Mouse (Mus musculus) MEL (cell line): ENCODE results near the gene Ltbp2. TPM values are rescaled to one million over a fixed set of nuclear protein-coding genes. Genes with fewer than 3 reads are reported as not detected.

ENCODE experiments used
- DNase-seq: peaks from one replicate; pipeline ENCODE4 v3.0.0; 2011; ENCODE audit warnings: low read depth, low spot score
- H3K27ac ChIP-seq: 2 replicates; pipeline ENCODE4 v1.5.1; 2012; ENCODE audit warnings: low read depth, mild to moderate bottlenecking, control low read depth, low read length, moderate library complexity; ENCODE audit not compliant: control insufficient read depth
- H3K27me3 ChIP-seq, 2 experiments: fragments of 150-350 bp in 1 of 2; sonication (generic) in 1 of 2; 2 replicates each; pipeline ENCODE4 v1.6.1; 2012; ENCODE audit warnings: low read length in 2 of 2, mild to moderate bottlenecking in 2 of 2, improper control_type of control experiment in 1 of 2, moderate library complexity in 1 of 2; ENCODE audit not compliant: insufficient read depth in 2 of 2, control insufficient read depth in 1 of 2
- H3K36me3 ChIP-seq, 2 experiments: 2 replicates each; pipeline ENCODE4 v1.6.1; 2012 to 2014; ENCODE audit warnings: low read length in 2 of 2, improper control_type of control experiment in 1 of 2, inconsistent platforms in 1 of 2, mild to moderate bottlenecking in 1 of 2; ENCODE audit not compliant: insufficient read depth in 2 of 2, control insufficient read depth in 1 of 2
- H3K4me1 ChIP-seq, 2 experiments: fragments of 150-350 bp in 1 of 2; sonication (generic) in 1 of 2; 2 replicates each; pipeline ENCODE4 v1.6.1; 2012; ENCODE audit warnings: low read length in 2 of 2, improper control_type of control experiment in 1 of 2, mild to moderate bottlenecking in 1 of 2; ENCODE audit not compliant: insufficient read depth in 2 of 2, control insufficient read depth in 1 of 2
- H3K4me3 ChIP-seq, 2 experiments: fragments of 150-350 bp in 1 of 2; sonication (generic) in 1 of 2; 2 replicates each; pipeline ENCODE4 v1.5.1; 2012; ENCODE audit warnings: low read depth in 2 of 2, low read length in 2 of 2, mild to moderate bottlenecking in 2 of 2, moderate library complexity in 2 of 2, control low read depth in 1 of 2, improper control_type of control experiment in 1 of 2; ENCODE audit not compliant: control insufficient read depth in 1 of 2, insufficient read depth in 1 of 2
- H3K79me2 ChIP-seq: 2 replicates; pipeline ENCODE4 v1.6.1; 2012; ENCODE audit warnings: mild to moderate bottlenecking, low read length, moderate library complexity; ENCODE audit not compliant: control insufficient read depth, poor library complexity, insufficient read depth
- H3K9ac ChIP-seq: 2 replicates; pipeline ENCODE4 v1.6.1; 2012; ENCODE audit warnings: low read depth, mild to moderate bottlenecking, control low read depth, low read length, moderate library complexity; ENCODE audit not compliant: control insufficient read depth, poor library complexity, severe bottlenecking
- H3K9me3 ChIP-seq: fragments of 150-350 bp; sonication (generic); replicated peaks from 2 replicates; pipeline ENCODE4 v1.6.1; 2012; ENCODE audit warnings: mild to moderate bottlenecking, low read length, improper control_type of control experiment, moderate library complexity; ENCODE audit not compliant: insufficient read depth
- ELF1 ChIP-seq: IDR thresholded peaks from 2 replicates; pipeline ENCODE4 v1.6.1; 2014; ENCODE audit warnings: low read depth, mild to moderate bottlenecking, inconsistent platforms, low read length, improper control_type of control experiment, moderate library complexity
- EP300 ChIP-seq, 2 experiments: IDR thresholded peaks; 2 replicates each; pipeline ENCODE4 v1.6.1; 2011; ENCODE audit warnings: improper control_type of control experiment in 2 of 2, low read length in 2 of 2, low read depth in 1 of 2, mild to moderate bottlenecking in 1 of 2
- GABPA ChIP-seq: IDR thresholded peaks from 2 replicates; pipeline ENCODE4 v1.6.1; 2012; ENCODE audit warnings: low read depth, mild to moderate bottlenecking, inconsistent platforms, low read length, improper control_type of control experiment, moderate library complexity
- GATA1 ChIP-seq: IDR thresholded peaks from 2 replicates; pipeline ENCODE4 v1.6.1; 2011; ENCODE audit warnings: low read depth, low read length, improper control_type of control experiment
- HCFC1 ChIP-seq: IDR thresholded peaks from 2 replicates; pipeline ENCODE4 v1.6.1; 2012; ENCODE audit warnings: low read depth, mild to moderate bottlenecking, inconsistent platforms, low read length, improper control_type of control experiment, moderate library complexity
- MAFK ChIP-seq: IDR thresholded peaks from 2 replicates; pipeline ENCODE4 v1.6.1; 2011; ENCODE audit warnings: low read depth, mild to moderate bottlenecking, low read length, improper control_type of control experiment, borderline replicate concordance
- MAX ChIP-seq: IDR thresholded peaks from 2 replicates; pipeline ENCODE4 v1.6.1; 2011; ENCODE audit warnings: low read length, improper control_type of control experiment
- MXI1 ChIP-seq: IDR thresholded peaks from 2 replicates; pipeline ENCODE4 v1.6.1; 2011; ENCODE audit warnings: mild to moderate bottlenecking, low read depth, low read length, improper control_type of control experiment
- NELFE ChIP-seq: IDR thresholded peaks from 2 replicates; pipeline ENCODE4 v1.6.1; 2011; ENCODE audit warnings: low read depth, low read length, improper control_type of control experiment
- SMC3 ChIP-seq: IDR thresholded peaks from 2 replicates; pipeline ENCODE4 v1.6.1; 2011; ENCODE audit warnings: low read depth, low read length, improper control_type of control experiment
- TAL1 ChIP-seq: IDR thresholded peaks from 2 replicates; pipeline ENCODE4 v1.6.1; 2012; ENCODE audit warnings: mild to moderate bottlenecking, inconsistent platforms, low read length, moderate library complexity, mixed read lengths
- ZKSCAN1 ChIP-seq: IDR thresholded peaks from 2 replicates; pipeline ENCODE4 v1.6.1; 2012; ENCODE audit warnings: low read depth, mild to moderate bottlenecking, inconsistent platforms, low read length, improper control_type of control experiment, moderate library complexity
- ZNF384 ChIP-seq: IDR thresholded peaks from 2 replicates; pipeline ENCODE4 v1.6.1; 2012; ENCODE audit warnings: low read depth, mild to moderate bottlenecking, inconsistent platforms, low read length, improper control_type of control experiment
- polyA plus RNA-seq, 2 experiments: library from polyadenylated mRNA; stranded (reverse) in 1 of 2; unstranded in 1 of 2; fragments of >175 nt in 1 of 2; fragments of >200 nt in 1 of 2; gene quantifications; 2 replicates each; pipeline versions ENCODE4 v1.2.1 to v1.2.4; 2012; ENCODE audit warnings: low replicate concordance in 2 of 2, low read depth in 1 of 2; ENCODE audit not compliant: insufficient read length in 2 of 2, insufficient read depth in 1 of 2, missing spikeins in 1 of 2
- total RNA-seq: library from RNA; depleted of rRNA; stranded (reverse); fragments of 300-350 nt; gene quantifications from 2 replicates; pipeline ENCODE4 v1.2.3, GENCODE M21; 2012; rRNA removed

Ltbp2 gene
- total and polyA plus RNA-seq, 3 experiments, result 0.01 to 0.08 TPM; not detected in 1

DNA sequence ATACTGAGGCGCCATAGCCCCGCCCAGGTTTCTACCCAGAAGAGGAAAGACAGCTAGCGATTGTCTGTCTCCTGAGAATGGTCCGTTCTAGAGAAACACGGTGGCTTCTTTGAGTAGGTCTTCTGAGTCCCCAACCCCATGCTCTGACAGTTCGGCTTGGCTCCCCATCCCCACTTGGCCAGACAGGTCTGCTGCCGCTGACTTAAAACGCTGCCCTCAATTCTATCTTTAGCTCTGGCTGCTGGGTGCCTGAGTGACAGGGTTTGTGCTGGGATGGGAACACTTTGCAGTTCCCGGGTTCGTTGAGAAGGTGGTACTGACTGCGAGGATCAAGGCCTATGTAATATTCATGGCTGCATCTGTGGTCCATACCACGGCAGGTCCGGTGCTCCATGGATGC, 143.0 kb downstream of the Ltbp2 start:
- no peak overlapping the region for H3K4me3 ChIP-seq
- no peaks in the 10 kb centered on the region for H3K9me3 ChIP-seq
- peaks cover 4 to 6% of the 10 kb centered on the region in 2 experiments; a peak in 3 of 4 replicates for H3K27me3 ChIP-seq
- H3K9ac ChIP-seq, result no peak overlapping the region
- H3K79me2 ChIP-seq, result no peaks in the 10 kb centered on the region
- no peak for DNase-seq
- H3K27ac ChIP-seq, result no peak overlapping the region
- no peaks in the 10 kb centered on the region for H3K36me3 ChIP-seq
- TF ChIP-seq MAFK (no peak), ZNF384 (no peak), NELFE (no peak), MXI1 (no peak), GATA1 (no peak), MAX (no peak), ELF1 (no peak), TAL1 (no peak; the same call in 1 of the 2 replicates), HCFC1 (no peak), SMC3 (no peak), GABPA (no peak), ZKSCAN1 (no peak), EP300 (IDR thresholded peaks at IDR 0.05; ENCODE audit: low read depth in 1 of 2, low read length in 2 of 2) (no peak)
- no peaks in the 10 kb centered on the region for H3K4me1 ChIP-seq

Other genes starting within 250 kb of the Ltbp2 start
- gene Vrtn, start 235.5 kb downstream of the Ltbp2 start, total RNA-seq, result not detected in 2 replicates
- gene Vrtn, start 235.5 kb downstream of the Ltbp2 start, polyA plus RNA-seq, result not detected
- gene Syndig1l, start 177.7 kb downstream of the Ltbp2 start, total RNA-seq, result not detected in 2 replicates
- not detected for gene Syndig1l, start 177.7 kb downstream of the Ltbp2 start, polyA plus RNA-seq
- 45.2 and 48.9 TPM in 2 replicates for gene Npc2, start 103.4 kb downstream of the Ltbp2 start, total RNA-seq
- gene Npc2, start 103.4 kb downstream of the Ltbp2 start, polyA plus RNA-seq, result 10 to 100 TPM in 1 of 2 experiments, not detected in 1; 63.1 TPM
- 60.4 and 70.6 TPM in 2 replicates for gene Isca2, start 103.3 kb downstream of the Ltbp2 start, total RNA-seq
- 10 to 100 TPM in 1 of 2 experiments, not detected in 1; 71.1 TPM for gene Isca2, start 103.3 kb downstream of the Ltbp2 start, polyA plus RNA-seq
- 210 and 250 TPM in 2 replicates for gene Fcf1, start 94.4 kb upstream of the Ltbp2 start, total RNA-seq
- 100 to 1,000 TPM in 1 of 2 experiments, not detected in 1; 172 TPM for gene Fcf1, start 94.4 kb upstream of the Ltbp2 start, polyA plus RNA-seq
- gene Arel1, start 94.4 kb upstream of the Ltbp2 start, total RNA-seq, result 37.9 and 45.0 TPM in 2 replicates
- gene Arel1, start 94.4 kb upstream of the Ltbp2 start, polyA plus RNA-seq, result 10 to 100 TPM; 37.2 to 82.5 TPM
- 16.6 and 16.9 TPM in 2 replicates for gene Ylpm1, start 119.8 kb upstream of the Ltbp2 start, total RNA-seq
- 10 to 100 TPM; 29.9 to 41.8 TPM for gene Ylpm1, start 119.8 kb upstream of the Ltbp2 start, polyA plus RNA-seq
- 1.6 and 3.1 TPM in 2 replicates for gene Prox2, start 234.2 kb upstream of the Ltbp2 start, total RNA-seq
- gene Prox2, start 234.2 kb upstream of the Ltbp2 start, polyA plus RNA-seq, result 1 to 10 TPM in 1 of 2 experiments, not detected in 1; 3.6 TPM
- gene Dlst, start 234.3 kb upstream of the Ltbp2 start, total RNA-seq, result 163 and 164 TPM in 2 replicates
- 100 to 1,000 TPM; 230 to 376 TPM for gene Dlst, start 234.3 kb upstream of the Ltbp2 start, polyA plus RNA-seq